Mouse (Mus musculus) neural tube, embryonic 13.5 days (tissue): ENCODE measurements at regions not wholly inside any gene's neighbourhood (a gene's known extent, or its start where the extent isn't known, plus 50 kb on each side); places are given as distances from the start of the nearest gene placed in this dataset.

Source experiments
- ATAC-seq: fragments of 200-750 bp; cut with Nextera tagmentation; 2 replicates; pipeline ENCODE4 v1.8.0; 2017; ENCODE audit warnings: low read depth, mild to moderate bottlenecking, moderate TSS enrichment, moderate library complexity
- H3K27ac ChIP-seq: fragments of 300-500 bp; sonication (generic); replicated peaks from 2 replicates; pipeline ENCODE4 v1.5.1; 2015; ENCODE audit warnings: moderate library complexity, mild to moderate bottlenecking, inconsistent platforms
- H3K27me3 ChIP-seq: fragments of 300-500 bp; sonication (generic); 2 replicates; pipeline ENCODE4 v1.6.1; 2015; ENCODE audit warnings: mild to moderate bottlenecking, inconsistent platforms
- H3K36me3 ChIP-seq: fragments of 300-500 bp; sonication (generic); 2 replicates; pipeline ENCODE4 v1.6.1; 2015; ENCODE audit warnings: mild to moderate bottlenecking, inconsistent platforms
- H3K4me1 ChIP-seq: fragments of 300-500 bp; sonication (generic); replicated peaks from 2 replicates; pipeline ENCODE4 v1.6.1; 2015; ENCODE audit warnings: inconsistent platforms
- H3K4me2 ChIP-seq: fragments of 300-500 bp; sonication (generic); 2 replicates; pipeline ENCODE4 v1.6.1; 2015; ENCODE audit warnings: inconsistent platforms, mild to moderate bottlenecking, moderate library complexity
- H3K4me3 ChIP-seq: fragments of 300-500 bp; sonication (generic); 2 replicates; pipeline ENCODE4 v1.5.1; 2015; ENCODE audit warnings: mild to moderate bottlenecking, inconsistent platforms
- H3K9ac ChIP-seq: fragments of 300-500 bp; sonication (generic); 2 replicates; pipeline ENCODE4 v1.6.1; 2015; ENCODE audit warnings: moderate library complexity, mild to moderate bottlenecking, inconsistent platforms
- H3K9me3 ChIP-seq: fragments of 300-500 bp; sonication (generic); 2 replicates; pipeline ENCODE4 v1.6.1; 2016; ENCODE audit warnings: inconsistent platforms
- WGBS: fragments of 180-500 bp; shearing (Covaris S2); methylation state at CpG from one replicate; pipeline ENCODE4 v1.1.7; 2015; 5-methylcytosine and 5-hydroxymethylcytosine counted together

DNA sequence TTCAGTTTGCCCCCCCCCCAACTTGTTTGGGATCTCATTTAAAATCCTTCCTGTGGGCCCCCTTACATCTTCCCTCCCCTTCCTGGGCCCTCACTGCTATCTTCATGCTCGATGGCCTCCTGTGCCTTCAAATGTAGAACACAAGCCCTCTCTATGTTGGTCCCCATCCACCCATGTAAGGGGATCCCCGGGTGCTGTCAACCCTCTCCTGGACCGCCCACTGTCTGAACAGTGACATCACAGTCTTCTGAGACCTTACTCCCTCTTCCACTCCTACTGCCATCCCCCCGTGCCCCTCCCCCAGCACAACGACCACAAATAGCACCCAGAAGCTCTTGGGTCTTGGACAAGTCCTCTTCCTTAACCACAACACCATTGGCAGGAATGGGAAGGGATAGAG lies 56.6 kb upstream of the Twist2 start:
- Histone ChIP-seq H3K36me3 (no peaks in the 10 kb centered on the region), H3K9ac (no peak overlapping the region), H3K4me2 (no peak overlapping the region), H3K4me1 (no peaks in the 10 kb centered on the region; the same call in 1 of the 2 replicates), H3K27ac (no peak overlapping the region), H3K9me3 (no peaks in the 10 kb centered on the region), H3K27me3 (peaks cover 22% of the 10 kb centered on the region; the same call in 1 of the 2 replicates), H3K4me3 (no peak overlapping the region)
- no peak for ATAC-seq
- 92% methylated on average over 5 of the region's 5 CpGs for WGBS

DNA sequence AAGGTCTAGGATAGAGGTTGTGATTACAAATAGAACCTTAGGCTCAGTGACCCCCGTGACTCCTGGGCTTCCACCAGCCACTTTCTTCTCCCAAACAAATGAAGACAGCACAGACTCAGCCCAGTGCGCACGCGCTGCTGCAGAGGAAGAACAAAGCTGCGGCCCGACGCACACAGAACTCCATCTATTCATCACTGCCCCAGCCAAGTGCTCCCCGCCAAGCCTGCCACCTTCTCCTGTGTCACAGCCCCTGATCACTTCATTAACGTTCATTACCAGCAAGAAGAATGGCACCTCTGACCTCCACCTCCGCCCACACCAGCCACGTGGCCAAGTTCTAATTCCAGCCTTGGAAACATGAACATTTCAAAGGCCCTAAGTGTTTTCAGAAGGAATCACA lies 53.7 kb upstream of the Twist2 start:
- H3K4me3 ChIP-seq = no peak overlapping the region
- 25% methylated on average over 11 of the region's 11 CpGs for whole genome bisulfite sequencing
- no peaks in the 10 kb centered on the region for H3K9me3 ChIP-seq
- no peaks in the 10 kb centered on the region for H3K36me3 ChIP-seq
- no peak overlapping the region for H3K27ac ChIP-seq
- H3K9ac ChIP-seq = no peak overlapping the region
- no peak for ATAC-seq
- peaks cover 16% of the 10 kb centered on the region; the same call in 1 of the 2 replicates for H3K27me3 ChIP-seq
- no peaks in the 10 kb centered on the region; the same call in 1 of the 2 replicates for H3K4me1 ChIP-seq
- no peak overlapping the region for H3K4me2 ChIP-seq
